Mouse (Mus musculus) limb, embryonic 14.5 days (tissue): ENCODE measurements around the gene Tkt. TPM values are rescaled to one million over a fixed set of nuclear protein-coding genes. Genes with fewer than 3 reads are reported as not detected.

ENCODE experiments used
- ATAC-seq: fragments of 200-750 bp; cut with Nextera tagmentation; 2 replicates; pipeline ENCODE4 v1.8.0; 2017; ENCODE audit warnings: low read depth, moderate number of reproducible peaks, moderate TSS enrichment; ENCODE audit not compliant: low FRiP score
- DNase-seq: peaks from one replicate; pipeline ENCODE4 v3.0.0-alpha.2; 2015; ENCODE audit warnings: low spot score
- H3K27ac ChIP-seq: fragments of 300-500 bp; sonication (generic); replicated peaks from 2 replicates; pipeline ENCODE4 v1.5.1; 2014; ENCODE audit warnings: low read depth, mild to moderate bottlenecking, low read length, moderate library complexity, mixed read lengths
- H3K27me3 ChIP-seq: fragments of 300-500 bp; sonication (generic); 2 replicates; pipeline ENCODE4 v1.6.1; 2014; ENCODE audit warnings: low read length, mixed read lengths; ENCODE audit not compliant: control insufficient read depth, insufficient read depth
- H3K36me3 ChIP-seq: fragments of 300-500 bp; sonication (generic); 2 replicates; pipeline ENCODE4 v1.6.1; 2014; ENCODE audit warnings: mild to moderate bottlenecking, low read length, moderate library complexity, mixed read lengths; ENCODE audit not compliant: control insufficient read depth, insufficient read depth
- H3K4me1 ChIP-seq: fragments of 300-500 bp; sonication (generic); 2 replicates; pipeline ENCODE4 v1.6.1; 2014; ENCODE audit warnings: antibody characterized with exemption, low read length, mixed read lengths; ENCODE audit not compliant: control insufficient read depth, insufficient read depth
- H3K4me2 ChIP-seq: fragments of 300-500 bp; sonication (generic); replicated peaks from 2 replicates; pipeline ENCODE4 v1.6.1; 2014; ENCODE audit warnings: low read depth, mild to moderate bottlenecking, low read length, moderate library complexity; ENCODE audit not compliant: severe bottlenecking
- H3K4me3 ChIP-seq: fragments of 300-500 bp; sonication (generic); replicated peaks from 2 replicates; pipeline ENCODE4 v1.5.1; 2014; ENCODE audit warnings: low read length
- H3K9ac ChIP-seq: fragments of 300-500 bp; sonication (generic); 2 replicates; pipeline ENCODE4 v1.6.1; 2014; ENCODE audit warnings: mild to moderate bottlenecking, low read depth, low read length, moderate library complexity; ENCODE audit not compliant: severe bottlenecking
- H3K9me3 ChIP-seq: fragments of 300-500 bp; sonication (generic); 2 replicates; pipeline ENCODE4 v1.6.1; 2016; ENCODE audit warnings: low read length; ENCODE audit not compliant: control insufficient read depth
- POLR2A ChIP-seq: fragments of 200-500 bp; IDR thresholded peaks from 2 replicates; pipeline ENCODE4 v1.8.0; 2012; ENCODE audit warnings: inconsistent platforms, mild to moderate bottlenecking, moderate library complexity, borderline replicate concordance; ENCODE audit not compliant: insufficient read depth, insufficient read length; ENCODE audit errors: extremely low read depth
- WGBS: fragments of 180-500 bp; shearing (Covaris S2); extraction: QIAGEN DNeasy Blood & Tissue Kit; methylation state at CpG from one replicate; pipeline ENCODE4 v1.1.7; 2014; 5-methylcytosine and 5-hydroxymethylcytosine counted together
- polyA plus RNA-seq, 2 experiments: library from polyadenylated mRNA; depleted of rRNA in 1 of 2; stranded (reverse) in 1 of 2; unstranded in 1 of 2; fragments of >200 nt; fragmentation: Nextera tagmentation in 1 of 2; extraction: Ambion mirVana in 1 of 2; gene quantifications; 2 replicates each; pipeline versions ENCODE4 v1.2.1 to v1.2.3; 2012 to 2014

The Tkt gene
- polyA plus RNA-seq, 2 experiments, result 107 to 195 TPM

- 82% methylated on average over 2 of the region's 2 CpGs for WGBS
These were observed 62.1 kb downstream of the Tkt start for GRCm38 (mm10) chr14:30610304-30610703.

GRCm38 (mm10) chr14:30610940-30611339, 62.8 kb downstream of the Tkt start:
- Histone ChIP-seq H3K27me3 (no peaks in the 10 kb centered on the region), H3K27ac (0 out of 2 replicates have a peak overlapping the region, but pooled peaks have one; percentile 19), H3K36me3 (peaks cover 24% of the 10 kb centered on the region; the same call in 1 of the 2 replicates), H3K4me1 (no peaks in the 10 kb centered on the region), H3K9me3 (no peaks in the 10 kb centered on the region), H3K9ac (no peak overlapping the region), H3K4me2 (no peak overlapping the region), H3K4me3 (no peak overlapping the region)
- 0 out of 2 replicates have a peak, but pooled peaks have one; percentile 7 for ATAC-seq
- no peak for DNase-seq
- 70% methylated on average over 3 of the region's 3 CpGs for WGBS
- TF ChIP-seq POLR2A, result no peak

More at GRCm38 (mm10) chr14:30610304-30610703, 62.1 kb downstream of the Tkt start:
- DNase-seq, result no peak
- H3K4me1 ChIP-seq, result no peaks in the 10 kb centered on the region
- ATAC-seq, result no peak
- H3K36me3 ChIP-seq, result peaks cover 24% of the 10 kb centered on the region; the same call in 1 of the 2 replicates
- H3K9me3 ChIP-seq, result no peaks in the 10 kb centered on the region
- no peak for TF ChIP-seq POLR2A
- H3K27ac ChIP-seq, result no peak overlapping the region
- H3K9ac ChIP-seq, result no peak overlapping the region
- H3K4me2 ChIP-seq, result no peak overlapping the region
- no peaks in the 10 kb centered on the region for H3K27me3 ChIP-seq
- H3K4me3 ChIP-seq, result no peak overlapping the region

- ATAC-seq (no peak), DNase-seq (peak; percentile 43)
- 15% methylated on average over 7 of the region's 7 CpGs for WGBS
- no peaks in the 10 kb centered on the region for H3K4me1 ChIP-seq
- H3K9me3 ChIP-seq, result no peaks in the 10 kb centered on the region
- 0 out of 2 replicates have a peak, but pooled peaks cover 12% of the 10 kb centered on the region for H3K36me3 ChIP-seq
- TF ChIP-seq POLR2A, result no peak
- H3K27me3 ChIP-seq, result no peaks in the 10 kb centered on the region
- H3K27ac ChIP-seq, result no peak overlapping the region
- H3K4me3 ChIP-seq, result no peak overlapping the region
- no peak overlapping the region for H3K9ac ChIP-seq
- no peak overlapping the region for H3K4me2 ChIP-seq
These were observed 64.4 kb downstream of the Tkt start for GRCm38 (mm10) chr14:30612523-30612922.

GRCm38 (mm10) chr14:30612962-30613715, 65.0 kb downstream of the Tkt start:
- Histone ChIP-seq H3K27me3 (no peaks in the 10 kb centered on the region), H3K36me3 (0 out of 2 replicates have a peak, but pooled peaks cover 8% of the 10 kb centered on the region), H3K4me1 (no peaks in the 10 kb centered on the region), H3K9me3 (no peaks in the 10 kb centered on the region), H3K9ac (no peak overlapping the region), H3K4me2 (no peak overlapping the region), H3K27ac (no peak overlapping the region), H3K4me3 (no peak overlapping the region)
- 77% methylated on average over 2 of the region's 2 CpGs for WGBS
- DNase-seq (no peak), ATAC-seq (no peak)
- TF ChIP-seq POLR2A, result no peak

GRCm38 (mm10) chr14:30616751-30617150, 68.6 kb downstream of the Tkt start:
- H3K4me3 ChIP-seq, result no peak overlapping the region
- H3K27ac ChIP-seq, result no peak overlapping the region
- WGBS, result 38% methylated on average over 2 of the region's 2 CpGs
- H3K4me1 ChIP-seq, result no peaks in the 10 kb centered on the region
- DNase-seq (no peak), ATAC-seq (no peak)
- H3K36me3 ChIP-seq, result no peaks in the 10 kb centered on the region
- no peak for TF ChIP-seq POLR2A
- no peaks in the 10 kb centered on the region for H3K9me3 ChIP-seq
- no peaks in the 10 kb centered on the region for H3K27me3 ChIP-seq
- no peak overlapping the region for H3K4me2 ChIP-seq
- H3K9ac ChIP-seq, result no peak overlapping the region
